Mouse (Mus musculus) ovary, postnatal 10 days (tissue): Measurements from ENCODE around the gene Coq8a.

Experiments used
- DNase-seq: peaks from one replicate; pipeline ENCODE4 v3.0.0; 2022; ENCODE audit warnings: low spot score

Coq8a gene

GRCm38 (mm10) chr1:180197956-180198355 lies 1.4 kb downstream of the Coq8a start:
- DNase-seq = no peak

GRCm38 (mm10) chr1:180196508-180196907 lies 2.9 kb downstream of the Coq8a start:
- DNase-seq = no peak

DNA sequence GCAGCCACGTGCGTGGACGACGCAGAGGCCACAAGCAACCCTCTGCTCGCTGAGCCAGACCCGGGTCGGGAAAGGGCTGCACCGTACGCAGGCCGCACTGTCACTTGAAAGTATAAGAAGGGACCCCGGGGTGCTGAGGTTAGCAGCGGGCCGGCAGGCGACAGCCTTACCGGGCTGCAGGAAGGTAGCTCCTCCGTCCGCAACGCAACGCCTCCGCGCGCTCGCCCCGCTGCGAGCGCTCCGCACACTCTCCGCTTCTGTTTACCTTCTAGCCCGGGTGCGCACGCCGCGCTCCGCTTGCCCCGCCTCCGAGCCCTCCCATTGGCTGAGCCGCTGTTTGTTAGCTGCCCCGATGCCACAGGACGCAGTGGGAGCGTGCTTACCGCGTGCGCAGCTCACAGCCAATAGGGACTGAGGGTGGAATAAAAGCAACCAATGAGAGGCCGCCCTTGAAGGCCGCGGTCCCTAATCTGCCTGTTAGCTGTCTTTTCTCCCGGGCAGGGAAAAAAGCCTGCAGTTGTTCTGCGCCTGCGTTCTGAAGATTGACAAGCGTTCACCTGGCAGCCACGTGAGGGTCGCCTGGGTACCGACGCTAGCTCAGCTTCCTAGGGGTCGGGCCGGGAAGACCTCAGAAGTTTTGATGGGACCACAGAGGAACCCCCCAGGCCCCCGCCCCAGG lies 3.6 kb downstream of the Coq8a start:
- peak; percentile 86 for DNase-seq

DNA sequence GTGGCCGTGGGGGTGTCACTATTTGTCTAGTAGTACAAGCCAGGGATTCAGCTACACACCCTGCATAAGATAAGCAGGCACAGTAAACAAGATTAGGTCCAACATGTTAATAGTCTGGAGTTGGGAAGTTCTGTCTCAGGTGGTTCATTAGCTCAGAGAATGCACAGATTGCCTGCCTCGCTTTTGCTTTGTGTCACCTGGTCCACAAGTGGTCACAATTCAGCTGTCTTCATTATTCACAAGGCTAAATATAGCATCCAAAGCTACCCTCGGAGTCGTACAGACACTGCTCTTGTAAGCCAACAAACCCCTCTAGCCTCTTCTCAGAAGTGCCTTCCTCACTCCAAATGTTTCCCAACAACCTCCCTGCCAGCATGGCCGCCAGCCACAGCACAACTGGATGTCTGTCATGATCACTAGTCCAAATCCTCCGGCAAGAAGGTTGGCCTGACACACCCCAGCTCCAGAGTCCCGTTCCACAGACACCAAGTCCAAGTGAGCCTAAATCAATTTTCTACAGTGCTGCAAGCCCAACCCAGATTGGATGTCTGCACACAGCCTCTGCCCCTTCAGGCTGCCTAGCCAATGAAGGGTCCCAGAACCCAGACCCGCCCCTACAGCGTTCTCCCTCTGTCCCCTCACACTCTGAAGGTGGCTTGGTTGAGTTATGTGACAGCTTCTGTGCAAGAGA lies 4.5 kb downstream of the Coq8a start:
- peak; percentile 14 for DNase-seq

DNA sequence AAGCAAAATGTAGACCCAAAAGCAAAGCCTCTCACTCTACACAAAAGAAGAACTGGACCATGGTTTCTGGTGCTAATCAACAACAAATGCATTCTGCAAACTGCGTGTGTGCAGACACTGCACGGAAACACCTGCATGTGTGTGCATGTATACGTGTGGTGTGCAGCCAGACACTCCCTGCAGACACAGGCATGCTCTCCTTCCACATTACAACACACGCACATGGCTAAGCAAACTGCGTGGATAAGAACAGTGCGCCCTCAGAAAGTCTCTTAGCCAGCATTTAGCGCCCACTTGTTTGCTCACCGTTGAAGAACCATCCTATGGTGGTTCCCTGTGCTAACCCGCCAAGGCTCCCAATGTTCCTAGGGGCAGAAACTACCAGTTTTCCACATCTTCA lies 5.4 kb downstream of the Coq8a start:
- no peak for DNase-seq

- no peak for DNase-seq
Measured at GRCm38 (mm10) chr1:180193391-180193935, 5.9 kb downstream of the Coq8a start.

- no peak for DNase-seq
Measured at GRCm38 (mm10) chr1:180192866-180193265, 6.5 kb downstream of the Coq8a start.

GRCm38 (mm10) chr1:180191651-180192220 lies 7.7 kb downstream of the Coq8a start:
- DNase-seq = no peak

DNA sequence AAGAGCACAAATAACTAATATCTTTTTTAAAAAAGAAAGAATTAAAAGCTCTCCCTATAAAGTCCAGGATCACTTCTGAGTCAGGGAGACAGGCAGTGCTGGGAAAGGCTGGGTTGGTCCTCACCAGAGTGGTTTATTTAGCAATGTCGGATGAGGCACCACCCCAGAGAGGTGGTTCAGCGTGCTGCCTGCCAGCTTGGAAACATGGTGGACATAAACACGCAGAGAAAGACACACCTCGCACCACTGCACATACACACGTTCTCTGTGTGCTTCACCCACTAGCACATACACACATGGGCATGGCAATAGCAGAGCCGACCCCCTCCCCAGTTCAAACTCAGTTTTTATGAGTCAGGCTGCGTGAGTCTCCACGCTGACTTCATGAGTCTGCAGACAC lies 8.3 kb downstream of the Coq8a start:
- DNase-seq = no peak

- DNase-seq = no peak
Measured at GRCm38 (mm10) chr1:180188951-180189350, 10.5 kb downstream of the Coq8a start.

DNA sequence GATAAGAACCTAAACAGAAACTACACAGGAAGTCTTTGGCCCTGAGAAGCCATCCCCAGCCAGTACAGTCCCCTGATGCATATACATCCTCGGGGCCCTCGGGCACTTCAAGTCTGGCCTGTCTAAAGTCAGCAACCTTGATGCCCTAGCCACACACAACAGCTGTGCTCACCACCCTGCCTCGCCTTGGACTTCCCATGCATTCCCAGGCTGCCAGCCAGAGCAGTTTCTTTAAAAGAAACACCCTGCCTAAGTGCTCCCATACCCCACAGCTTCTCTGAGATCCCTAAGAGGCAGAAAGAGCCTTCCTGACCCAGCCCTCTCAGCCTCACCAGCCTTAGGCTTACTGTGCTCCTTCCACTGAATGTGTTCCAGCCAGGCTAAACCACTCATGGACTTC lies 13.0 kb downstream of the Coq8a start:
- DNase-seq = no peak

DNA sequence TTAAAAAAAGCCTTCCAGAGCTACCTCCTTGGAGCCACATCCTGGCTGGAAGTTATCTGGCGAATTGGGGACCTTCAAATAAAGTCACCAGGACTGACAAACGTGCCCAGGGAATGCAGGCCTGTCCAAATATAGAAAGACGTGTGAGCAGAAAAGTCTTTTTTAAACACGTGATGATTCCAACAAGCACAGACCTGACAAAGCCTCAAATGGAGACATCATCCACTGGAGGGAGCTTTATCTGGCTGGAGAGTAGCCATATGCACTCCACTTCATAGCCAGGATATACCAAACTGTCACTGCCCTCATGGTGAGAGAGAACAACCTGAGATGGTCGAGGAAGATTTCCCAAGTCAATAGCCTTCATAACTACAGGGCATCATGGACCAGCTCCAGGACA lies 13.5 kb downstream of the Coq8a start:
- no peak for DNase-seq

DNA sequence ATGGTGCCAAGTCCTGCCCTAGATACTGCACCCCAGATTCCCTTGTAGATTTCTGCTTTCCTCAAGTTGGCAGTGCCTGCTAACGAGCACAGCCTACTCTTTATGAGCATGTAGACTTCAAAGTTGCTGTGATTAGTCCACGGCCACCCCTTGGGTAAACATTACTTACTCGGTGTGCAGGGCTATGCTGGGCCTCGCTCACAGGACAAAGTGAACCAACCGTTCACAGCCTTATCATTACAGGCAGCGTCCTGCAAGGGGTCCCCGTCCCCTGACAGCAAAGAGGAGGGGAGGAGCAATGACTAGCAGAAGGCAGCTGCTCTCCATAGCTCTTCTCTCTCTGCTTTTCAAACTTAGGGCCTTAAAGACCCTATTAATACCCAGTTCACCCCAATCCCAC lies 14.6 kb downstream of the Coq8a start:
- no peak for DNase-seq

DNA sequence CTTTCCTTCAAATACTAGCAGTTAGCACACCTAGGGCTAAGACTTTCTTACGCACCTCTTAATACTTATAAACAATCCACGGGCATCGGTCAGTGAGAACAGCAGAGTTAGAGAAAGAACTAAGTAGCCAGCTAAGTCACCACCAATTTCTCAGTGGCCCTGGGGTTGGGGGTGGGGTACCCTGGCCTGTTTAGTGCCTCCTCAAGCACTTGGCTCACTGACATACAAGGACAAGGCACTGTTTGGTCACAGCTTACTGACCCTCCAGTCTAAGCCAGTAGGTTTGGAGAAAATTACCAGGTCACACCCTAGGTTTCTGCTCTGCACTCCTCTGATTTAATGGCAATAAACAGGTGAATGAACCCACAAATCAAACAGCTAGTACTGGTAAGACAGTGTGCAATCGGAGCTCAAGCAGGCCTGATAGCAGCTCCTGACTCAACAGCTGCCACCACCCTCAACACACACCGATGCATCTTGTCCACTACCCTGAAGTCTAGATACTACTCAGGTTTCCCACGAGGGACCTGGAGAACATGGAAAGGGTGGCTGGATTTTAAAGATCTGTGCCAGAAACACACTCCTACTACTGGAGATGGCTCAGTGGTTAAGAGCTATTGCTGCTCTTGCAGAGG lies 15.8 kb downstream of the Coq8a start:
- no peak for DNase-seq

- no peak for DNase-seq
Measured at GRCm38 (mm10) chr1:180182731-180183130, 16.7 kb downstream of the Coq8a start.

GRCm38 (mm10) chr1:180181966-180182319 lies 17.5 kb downstream of the Coq8a start:
- DNase-seq = no peak

GRCm38 (mm10) chr1:180181304-180181965 lies 18.0 kb downstream of the Coq8a start:
- no peak for DNase-seq

DNA sequence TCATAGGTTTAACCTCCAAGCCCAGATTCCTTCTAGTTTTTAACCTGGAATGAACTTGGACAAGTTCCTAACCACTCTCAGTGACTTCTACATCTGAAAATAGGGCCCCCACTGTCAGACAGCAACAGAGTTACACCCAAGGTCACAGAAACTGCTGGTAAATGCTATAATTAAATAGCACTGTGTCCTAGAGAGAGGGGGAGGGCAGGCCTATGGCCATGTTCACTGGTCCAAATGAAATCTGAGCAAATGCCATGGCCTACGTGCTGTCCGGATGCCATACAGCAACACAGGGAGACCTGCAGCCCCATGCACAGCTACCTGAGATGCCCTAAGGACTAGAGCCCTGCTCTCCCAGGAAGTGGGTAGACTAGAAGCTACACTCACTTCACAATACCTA lies 19.6 kb downstream of the Coq8a start:
- DNase-seq = no peak

DNA sequence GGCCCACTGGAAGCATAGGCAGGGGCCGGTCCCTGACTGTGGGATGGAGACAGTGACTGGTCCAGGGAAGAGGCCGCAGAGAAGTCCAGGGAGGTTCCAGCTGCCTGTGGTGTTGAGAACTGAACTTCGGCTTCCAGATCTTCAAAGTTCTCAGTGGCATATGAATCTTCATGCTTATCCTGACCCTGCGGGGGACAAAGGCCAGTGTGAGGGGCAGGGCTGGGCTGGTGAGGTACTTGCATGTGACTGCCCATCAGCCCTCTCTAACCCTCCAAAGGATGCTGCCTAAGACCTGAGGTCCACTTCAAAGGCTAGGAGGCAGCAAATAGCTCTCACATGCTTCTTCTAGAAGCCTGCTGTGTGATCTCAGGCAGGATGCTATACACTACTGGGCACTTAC lies 20.3 kb downstream of the Coq8a start:
- no peak for DNase-seq

DNA sequence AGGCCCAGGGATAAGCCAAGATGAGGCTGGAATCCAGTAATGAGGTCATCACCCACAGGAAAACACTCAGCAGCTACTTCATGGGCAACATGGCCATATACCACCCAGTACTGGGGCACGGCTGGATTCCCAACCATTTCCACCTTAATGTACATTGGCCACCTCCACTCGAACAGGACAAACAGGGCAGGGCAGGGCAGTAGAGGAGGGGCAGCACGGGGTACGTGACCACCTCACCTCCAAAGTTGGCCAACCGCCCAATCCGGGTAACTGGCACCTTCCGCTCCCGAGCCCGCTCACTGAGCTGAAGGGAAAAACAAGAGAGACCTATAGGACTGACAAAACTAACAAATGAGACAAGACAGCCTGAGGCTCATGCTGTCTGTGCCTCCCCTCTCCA lies 21.1 kb downstream of the Coq8a start:
- no peak for DNase-seq

DNA sequence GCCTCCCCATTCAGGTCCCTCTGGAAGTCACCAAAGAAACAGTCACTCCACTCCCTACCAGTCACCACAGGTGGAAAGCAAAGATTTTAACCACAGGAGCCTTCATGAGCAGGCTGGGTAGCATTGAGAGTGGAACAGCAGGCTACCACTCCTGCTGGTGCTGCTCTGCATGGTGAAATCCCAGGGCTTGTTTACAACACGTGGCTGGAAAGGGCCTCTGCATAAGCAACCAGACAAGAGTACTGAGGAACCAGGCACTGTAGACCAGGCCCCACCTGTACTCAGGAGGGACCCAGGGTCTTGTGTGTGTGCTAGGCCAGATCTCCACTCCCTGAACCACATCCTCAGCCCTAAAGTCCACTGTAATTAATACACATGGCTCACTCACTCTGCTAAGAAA lies 22.6 kb downstream of the Coq8a start:
- DNase-seq = no peak

DNA sequence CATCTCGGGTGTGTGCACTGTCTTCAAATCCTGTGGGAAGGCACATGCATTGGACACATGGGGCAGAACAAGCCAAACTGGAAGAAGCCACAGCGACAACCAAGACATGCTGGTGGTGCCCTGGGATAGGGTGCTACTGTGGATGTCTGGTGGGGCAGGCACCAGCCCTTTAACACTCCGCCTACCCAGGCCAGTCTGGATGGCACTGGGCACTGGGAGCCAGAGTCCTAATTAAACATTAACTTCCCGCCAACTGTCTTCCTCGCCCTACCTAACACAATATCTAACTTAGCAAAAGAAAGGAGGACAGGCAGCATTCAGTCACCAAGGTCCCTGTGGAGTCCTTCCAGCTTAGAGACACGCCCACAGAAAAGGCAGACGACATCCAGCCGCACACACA lies 23.8 kb downstream of the Coq8a start:
- DNase-seq = no peak
